Mouse (Mus musculus) lung, postnatal 14 days (tissue): ENCODE data around the gene P2rx1.
A peak's percentile ranks its signal among the peaks of the same experiment; 100 is the strongest.

ENCODE experiments used
- DNase-seq: peaks from one replicate; pipeline ENCODE4 v3.0.0; 2021

P2rx1 gene

GRCm38 (mm10) chr11:72998771-72999170 lies at the start of gene P2rx1:
Gene P2rx1, plus strand, starts transcription at chr11:72999103.
- DNase-seq = no peak

GRCm38 (mm10) chr11:72951137-72952000 lies 47.5 kb upstream of the P2rx1 start:
- DNase-seq = peak; percentile 58

DNA sequence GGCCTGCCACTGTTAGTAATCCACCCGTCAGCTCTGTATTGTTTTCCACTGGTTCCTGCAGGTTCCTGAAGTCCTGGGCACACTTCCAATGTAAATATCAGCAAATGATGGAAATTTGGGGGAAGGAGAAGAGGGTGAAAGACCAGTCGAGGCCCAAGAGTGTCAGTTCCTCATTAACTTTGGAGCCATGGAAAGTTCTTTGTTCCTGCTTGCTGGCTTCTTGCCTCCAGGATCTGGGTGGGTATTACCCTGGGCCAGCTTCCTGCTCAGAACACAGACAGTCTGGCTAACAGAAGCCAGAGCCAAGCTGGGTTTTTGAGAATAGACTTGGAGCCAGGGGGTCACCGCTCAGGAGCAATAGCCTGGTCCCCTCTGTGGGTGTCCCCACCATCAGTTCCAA lies 46.7 kb upstream of the P2rx1 start:
- peak; percentile 69 for DNase-seq

DNA sequence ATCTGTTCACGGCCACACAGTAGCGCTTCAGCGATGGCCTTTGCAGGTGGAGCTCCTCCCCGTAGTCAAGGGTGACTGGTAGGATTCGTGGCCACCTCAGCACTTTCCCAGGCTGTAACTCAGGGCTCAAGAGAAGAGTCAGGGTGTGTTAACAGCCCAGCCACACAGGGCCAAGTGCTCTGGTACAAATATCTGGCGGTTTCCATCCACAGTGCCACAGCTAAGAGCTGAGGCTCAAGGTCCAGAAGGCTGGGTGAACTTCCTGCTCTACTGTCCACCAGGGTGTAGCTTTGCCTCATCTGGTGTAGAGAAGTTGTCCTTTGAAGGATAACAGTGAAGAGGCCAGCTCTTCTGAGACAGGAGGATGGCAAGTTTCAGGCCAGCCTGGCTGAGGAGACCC lies 46.2 kb upstream of the P2rx1 start:
- no peak for DNase-seq

DNA sequence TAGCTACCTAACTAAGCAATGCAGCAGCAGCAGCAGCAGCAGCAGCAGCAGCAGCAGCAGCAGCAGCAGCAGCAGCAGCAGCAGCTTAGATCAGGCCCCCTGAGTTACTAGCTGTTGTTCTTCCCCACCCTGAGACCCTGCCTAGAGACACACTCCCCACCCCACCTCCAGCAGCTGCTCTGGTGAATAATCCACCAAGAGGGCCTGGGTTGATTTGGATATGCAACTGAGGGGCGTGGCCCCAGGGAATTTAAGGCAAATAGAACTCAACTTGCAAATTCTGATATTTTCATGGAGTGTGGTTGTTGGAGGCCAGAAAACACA lies 45.8 kb upstream of the P2rx1 start:
- DNase-seq = no peak

GRCm38 (mm10) chr11:72953440-72954151 lies 45.3 kb upstream of the P2rx1 start:
- peak; percentile 85 for DNase-seq

DNA sequence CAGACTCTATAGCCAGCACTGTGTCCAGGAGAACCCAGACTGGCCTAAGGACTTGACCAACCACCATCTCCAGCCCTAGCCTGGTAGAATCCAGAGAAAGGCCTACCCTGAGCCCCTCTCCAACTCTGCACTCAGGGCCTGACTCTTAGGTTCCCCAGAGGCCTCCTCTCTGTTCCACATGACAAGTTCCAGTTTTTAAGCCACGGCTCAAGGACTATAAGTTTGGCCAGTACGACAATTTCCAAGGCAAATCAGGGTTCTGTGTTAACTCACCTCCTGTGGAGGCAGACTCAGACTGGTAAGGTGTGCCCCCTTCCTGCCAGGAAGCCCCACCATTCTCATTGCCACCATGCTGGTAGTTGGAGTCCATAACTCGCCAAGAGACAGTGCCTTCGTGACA lies 44.7 kb upstream of the P2rx1 start:
- DNase-seq = no peak

GRCm38 (mm10) chr11:72955339-72955974 lies 43.4 kb upstream of the P2rx1 start:
- DNase-seq = peak; percentile 46

GRCm38 (mm10) chr11:72957318-72957717 lies 41.6 kb upstream of the P2rx1 start:
- no peak for DNase-seq

DNA sequence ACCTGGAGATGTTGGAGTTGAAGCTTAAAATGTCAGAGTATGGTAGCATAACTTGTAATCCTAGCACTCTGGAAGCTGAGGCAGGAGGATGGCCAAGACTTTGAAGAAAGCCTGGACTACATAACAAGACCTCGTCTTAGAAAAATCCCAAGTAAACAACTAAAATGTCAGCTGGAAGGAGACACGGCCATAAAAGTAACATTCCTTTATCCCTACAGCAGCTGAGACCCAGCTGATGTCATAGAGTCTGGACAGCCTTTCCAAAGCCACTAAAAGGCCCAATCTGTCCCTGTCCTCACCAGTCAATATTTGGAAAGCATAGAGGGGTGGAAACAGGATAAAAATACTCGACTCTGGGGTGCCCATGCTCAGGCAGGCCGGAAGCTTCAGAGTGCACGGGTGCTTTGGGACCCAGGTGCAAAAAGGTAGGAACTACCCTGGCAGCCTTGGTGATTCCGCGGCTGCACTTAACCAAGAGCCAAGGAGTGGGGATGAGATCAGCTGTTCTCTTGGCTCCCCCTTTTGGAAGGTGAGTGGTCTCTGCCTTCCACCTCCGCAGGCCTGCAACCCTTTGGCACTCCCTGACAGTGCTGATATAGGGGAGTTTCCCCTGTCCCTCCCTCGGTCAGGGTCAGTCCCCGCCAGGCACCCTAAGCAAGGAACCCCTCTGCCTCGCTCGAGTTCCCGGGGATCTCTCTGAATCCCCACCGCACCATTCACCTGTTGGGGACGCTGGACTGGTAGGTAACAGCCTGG lies 38.8 kb upstream of the P2rx1 start:
- DNase-seq = no peak

DNA sequence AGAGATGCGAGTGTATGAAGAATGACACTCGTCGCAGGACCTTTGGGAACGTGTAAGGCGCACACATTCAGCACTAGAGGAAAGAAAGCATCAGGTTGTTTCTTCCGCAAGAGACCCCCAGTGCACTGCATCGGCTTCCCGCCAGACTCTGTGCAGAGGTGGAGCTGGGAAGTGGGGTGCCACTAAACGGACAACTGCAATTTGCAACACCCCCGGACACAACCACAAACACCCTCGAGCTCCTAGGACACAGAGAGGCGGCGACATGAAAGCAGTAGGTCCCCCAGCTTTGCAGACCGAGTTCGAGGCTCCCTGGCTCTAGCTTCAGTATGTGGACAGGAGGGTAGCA lies 38.2 kb upstream of the P2rx1 start:
- no peak for DNase-seq

DNA sequence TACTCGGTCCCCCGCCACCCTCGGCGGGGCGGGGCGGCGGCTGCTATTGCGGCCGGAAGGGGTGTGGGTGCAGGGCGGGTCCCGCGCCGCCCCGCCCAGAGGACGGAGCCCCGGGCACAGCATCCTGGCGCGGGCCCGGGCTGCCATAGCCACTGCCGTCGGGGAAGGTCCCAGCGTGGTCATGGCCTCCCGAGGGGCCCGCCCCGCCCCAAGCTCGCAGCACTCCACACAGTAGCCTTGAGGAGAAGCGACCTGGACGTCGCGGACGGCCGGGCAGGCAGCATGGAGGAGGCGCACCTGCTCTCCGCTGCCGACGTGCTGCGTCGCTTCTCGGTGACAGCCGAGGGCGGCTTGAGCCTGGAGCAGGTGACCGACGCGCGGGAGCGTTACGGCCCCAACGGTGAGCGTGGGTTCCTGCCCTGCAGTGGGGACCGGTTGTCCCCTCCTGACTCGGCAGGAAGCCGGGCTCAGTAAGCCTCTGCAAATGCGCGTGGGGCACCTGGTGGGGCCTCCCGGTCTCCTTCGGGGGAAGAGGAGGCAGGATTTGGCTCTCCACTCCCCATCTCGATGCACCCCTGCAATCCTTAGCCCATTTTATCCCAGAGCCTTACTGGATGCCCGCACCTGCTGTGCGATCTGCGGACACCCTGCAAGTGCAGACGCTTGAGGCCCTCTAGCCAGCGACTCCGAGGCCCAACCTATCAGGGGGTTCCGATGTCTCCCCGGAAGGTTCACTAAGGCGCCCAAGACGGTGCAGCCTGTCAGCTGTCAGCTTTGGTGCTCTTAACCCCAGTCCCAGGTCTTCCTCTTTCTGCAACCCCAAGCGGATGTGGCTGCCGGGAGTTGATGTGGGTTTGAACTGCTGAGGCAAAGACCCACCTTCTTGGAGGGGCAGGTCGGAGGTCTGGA lies 37.6 kb upstream of the P2rx1 start, which contains the start of gene Atp2a3:
Gene Atp2a3, plus strand, starts transcription at position 98 of the 909 bp plus-strand sequence.
- peak; percentile 73 for DNase-seq

DNA sequence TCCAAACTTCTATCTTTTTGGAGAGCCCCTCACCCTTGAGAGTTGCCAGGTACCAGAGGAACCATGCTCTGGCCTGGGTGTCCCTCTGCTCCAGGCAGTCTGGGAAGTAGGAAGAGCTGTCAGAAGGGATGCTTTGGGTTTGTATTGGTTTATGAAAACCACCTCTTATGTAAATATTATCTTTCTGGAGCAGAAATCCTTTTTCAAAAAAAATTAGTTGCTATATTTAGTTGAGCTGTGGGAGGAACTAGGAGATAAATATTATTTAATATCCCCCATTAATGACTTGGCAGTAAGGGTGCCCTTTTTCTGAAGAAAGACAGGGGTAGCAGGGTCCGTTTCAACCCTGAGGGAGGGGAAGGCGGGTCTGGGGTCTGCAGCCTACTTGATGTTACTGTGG lies 36.5 kb upstream of the P2rx1 start:
- DNase-seq = no peak

GRCm38 (mm10) chr11:72963058-72963788 lies 35.7 kb upstream of the P2rx1 start:
- DNase-seq = no peak

GRCm38 (mm10) chr11:72963789-72964294 lies 35.1 kb upstream of the P2rx1 start:
- no peak for DNase-seq

- DNase-seq = no peak
These were observed 23.9 kb upstream of the P2rx1 start for GRCm38 (mm10) chr11:72974995-72975503.

DNA sequence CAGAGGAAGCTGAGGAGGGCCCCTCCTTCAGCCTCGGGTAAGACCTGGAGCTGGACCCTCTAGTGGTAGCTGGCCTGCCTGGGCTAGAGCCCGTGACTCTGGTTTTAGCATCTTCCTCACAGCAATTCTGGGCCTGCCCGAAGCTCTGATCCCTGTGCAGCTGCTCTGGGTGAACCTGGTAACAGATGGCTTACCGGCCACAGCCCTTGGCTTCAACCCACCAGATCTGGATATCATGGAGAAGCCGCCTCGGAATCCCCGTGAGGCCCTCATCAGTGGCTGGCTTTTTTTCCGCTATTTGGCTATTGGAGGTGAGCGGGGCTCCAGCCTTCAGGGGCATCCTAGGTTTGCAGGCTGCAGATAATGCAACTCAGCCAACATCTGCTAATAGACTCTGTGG lies 16.4 kb upstream of the P2rx1 start:
- no peak for DNase-seq

DNA sequence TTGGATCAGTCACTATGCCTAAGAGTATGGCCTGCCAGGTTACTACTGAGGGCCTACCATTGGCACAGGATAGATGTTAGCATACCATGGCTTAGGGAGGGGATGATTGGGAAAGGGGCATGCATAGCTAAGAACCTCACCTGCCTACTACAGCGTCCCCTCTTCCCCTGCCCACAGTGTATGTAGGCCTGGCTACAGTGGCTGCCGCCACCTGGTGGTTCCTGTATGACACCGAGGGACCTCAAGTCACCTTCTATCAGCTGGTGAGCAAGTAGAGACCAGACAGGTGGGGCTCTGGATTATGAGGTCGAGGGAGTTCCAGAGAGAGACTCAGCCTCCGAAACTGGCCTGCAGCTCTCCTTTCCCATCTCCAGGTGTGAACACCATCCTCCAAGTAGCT lies 15.6 kb upstream of the P2rx1 start:
- DNase-seq = no peak

- DNase-seq = no peak
These were observed 12.2 kb upstream of the P2rx1 start for GRCm38 (mm10) chr11:72986745-72987144.

GRCm38 (mm10) chr11:72987234-72987633 lies 11.7 kb upstream of the P2rx1 start:
- no peak for DNase-seq

- no peak for DNase-seq
These were observed 11.1 kb upstream of the P2rx1 start for GRCm38 (mm10) chr11:72987807-72988206.
